Mouse (Mus musculus) limb, embryonic 15.5 days (tissue): Measurements from ENCODE around the gene Tex29. TPM values are rescaled to one million over a fixed set of nuclear protein-coding genes. Genes with fewer than 3 reads are reported as not detected.

Experiments used
- ATAC-seq: fragments of 200-750 bp; cut with Nextera tagmentation; 2 replicates; pipeline ENCODE4 v1.8.0; 2017; ENCODE audit warnings: low read depth, moderate TSS enrichment; ENCODE audit not compliant: insufficient number of reproducible peaks, low FRiP score, low TSS enrichment
- H3K27ac ChIP-seq: fragments of 300-500 bp; sonication (generic); 2 replicates; pipeline ENCODE4 v1.5.1; 2015; ENCODE audit warnings: moderate library complexity, mild to moderate bottlenecking, inconsistent platforms
- H3K27me3 ChIP-seq: fragments of 300-500 bp; sonication (generic); 2 replicates; pipeline ENCODE4 v1.6.1; 2015; ENCODE audit warnings: inconsistent platforms
- H3K36me3 ChIP-seq: fragments of 300-500 bp; sonication (generic); 2 replicates; pipeline ENCODE4 v1.6.1; 2015; ENCODE audit warnings: inconsistent platforms
- H3K4me1 ChIP-seq: fragments of 300-500 bp; sonication (generic); 2 replicates; pipeline ENCODE4 v1.6.1; 2015; ENCODE audit warnings: inconsistent platforms
- H3K4me2 ChIP-seq: fragments of 300-500 bp; sonication (generic); 2 replicates; pipeline ENCODE4 v1.6.1; 2015; ENCODE audit warnings: mild to moderate bottlenecking, inconsistent platforms
- H3K4me3 ChIP-seq: fragments of 300-500 bp; sonication (generic); 2 replicates; pipeline ENCODE4 v1.5.1; 2015; ENCODE audit warnings: mild to moderate bottlenecking, inconsistent platforms
- H3K9ac ChIP-seq: fragments of 300-500 bp; sonication (generic); 2 replicates; pipeline ENCODE4 v1.6.1; 2015; ENCODE audit warnings: inconsistent platforms
- H3K9me3 ChIP-seq: fragments of 300-500 bp; sonication (generic); 2 replicates; pipeline ENCODE4 v1.6.1; 2016; ENCODE audit warnings: inconsistent platforms
- WGBS: fragments of 180-500 bp; shearing (Covaris S2); methylation state at CpG from one replicate; pipeline ENCODE4 v1.1.7; 2015; 5-methylcytosine and 5-hydroxymethylcytosine counted together
- polyA plus RNA-seq: library from polyadenylated mRNA; unstranded; fragments of >200 nt; fragmentation: Nextera tagmentation; extraction: Ambion mirVana; gene quantifications from 2 replicates; pipeline ENCODE4 v1.2.1, GENCODE M21; 2015

Gene Tex29
- polyA plus RNA-seq, 1 experiment from 2014 or later, result not detected

DNA sequence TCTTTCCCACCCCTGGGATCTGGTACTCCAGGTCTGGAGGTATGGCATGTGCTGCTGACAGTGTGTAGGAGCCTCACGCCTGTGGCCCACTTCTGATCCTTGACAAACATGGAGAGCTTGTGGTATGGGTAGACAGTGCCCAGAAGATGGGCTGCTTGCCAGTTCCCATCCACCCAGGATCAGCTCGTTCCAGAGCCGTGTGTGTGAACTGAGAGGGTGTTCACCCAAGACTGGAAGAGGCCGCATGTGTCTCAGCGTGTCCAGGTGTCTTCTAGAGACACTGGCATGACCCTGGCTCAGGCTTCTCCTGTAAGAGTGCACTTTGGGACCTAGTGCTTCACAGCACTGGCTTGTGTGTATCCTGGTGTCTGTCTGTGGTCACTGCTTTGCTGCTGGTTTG is 29.8 kb upstream of the Tex29 start:
- peaks cover 97% of the 10 kb centered on the region for H3K36me3 ChIP-seq
- H3K4me1 ChIP-seq, result no peaks in the 10 kb centered on the region
- ATAC-seq, result 0 out of 2 replicates have a peak, but pooled peaks have one; percentile 18
- H3K9ac ChIP-seq, result no peak overlapping the region
- 87% methylated on average over 5 of the region's 5 CpGs for WGBS
- no peak overlapping the region for H3K4me2 ChIP-seq
- H3K9me3 ChIP-seq, result no peaks in the 10 kb centered on the region
- H3K27ac ChIP-seq, result no peak overlapping the region
- H3K4me3 ChIP-seq, result no peak overlapping the region
- no peaks in the 10 kb centered on the region for H3K27me3 ChIP-seq

- H3K4me1 ChIP-seq, result no peaks in the 10 kb centered on the region
- no peak overlapping the region for H3K9ac ChIP-seq
- ATAC-seq, result no peak
- H3K4me2 ChIP-seq, result no peak overlapping the region
- no peaks in the 10 kb centered on the region for H3K9me3 ChIP-seq
- 87% methylated on average over 7 of the region's 7 CpGs for WGBS
- no peak overlapping the region for H3K27ac ChIP-seq
- H3K36me3 ChIP-seq, result peaks cover 97% of the 10 kb centered on the region
- H3K4me3 ChIP-seq, result no peak overlapping the region
- H3K27me3 ChIP-seq, result no peaks in the 10 kb centered on the region
Measured at GRCm38 (mm10) chr8:11813801-11814200, 26.5 kb upstream of the Tex29 start.

DNA sequence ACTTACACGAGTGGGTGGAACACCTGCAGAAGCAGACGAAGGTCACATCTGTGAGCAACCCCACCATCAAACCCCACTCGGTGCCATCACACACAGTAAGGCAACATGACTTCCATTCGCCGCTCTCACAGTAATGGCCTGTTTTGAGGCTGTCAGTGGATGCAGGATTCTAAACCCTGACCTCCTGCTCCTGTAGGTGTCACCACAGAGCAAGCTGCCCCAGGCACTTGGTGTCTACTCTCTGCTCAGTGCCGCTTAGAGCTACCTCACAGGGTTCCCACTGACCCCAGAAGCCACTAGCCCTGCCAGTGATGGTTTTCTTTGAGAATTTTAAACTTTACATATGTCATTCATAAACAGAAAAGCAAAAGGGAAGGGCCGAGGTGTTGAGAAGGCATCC is 25.1 kb upstream of the Tex29 start:
- Histone ChIP-seq H3K27me3 (no peaks in the 10 kb centered on the region), H3K4me2 (no peak overlapping the region), H3K36me3 (peaks cover 97% of the 10 kb centered on the region), H3K4me3 (no peak overlapping the region), H3K27ac (no peak overlapping the region), H3K9me3 (no peaks in the 10 kb centered on the region), H3K4me1 (no peaks in the 10 kb centered on the region), H3K9ac (no peak overlapping the region)
- ATAC-seq, result no peak
- 84% methylated on average over 7 of the region's 7 CpGs for WGBS

GRCm38 (mm10) chr8:11820136-11820535 is 20.1 kb upstream of the Tex29 start:
- Histone ChIP-seq H3K4me2 (no peak overlapping the region), H3K4me3 (no peak overlapping the region), H3K27me3 (no peaks in the 10 kb centered on the region), H3K4me1 (no peaks in the 10 kb centered on the region), H3K9ac (no peak overlapping the region), H3K27ac (no peak overlapping the region), H3K36me3 (peaks cover 89% of the 10 kb centered on the region), H3K9me3 (no peaks in the 10 kb centered on the region)
- ATAC-seq, result no peak
- WGBS, result 91% methylated on average over 5 of the region's 5 CpGs

- H3K27ac ChIP-seq, result no peak overlapping the region; the same call in 1 of the 2 replicates
- H3K27me3 ChIP-seq, result no peaks in the 10 kb centered on the region
- H3K4me1 ChIP-seq, result no peaks in the 10 kb centered on the region
- H3K9ac ChIP-seq, result no peak overlapping the region
- H3K4me2 ChIP-seq, result no peak overlapping the region
- H3K4me3 ChIP-seq, result no peak overlapping the region
- H3K9me3 ChIP-seq, result no peaks in the 10 kb centered on the region
- WGBS, result 83% methylated on average over 5 of the region's 5 CpGs
- H3K36me3 ChIP-seq, result peaks cover 89% of the 10 kb centered on the region
- no peak for ATAC-seq
Measured at GRCm38 (mm10) chr8:11820568-11820967, 19.7 kb upstream of the Tex29 start.

GRCm38 (mm10) chr8:11821451-11822206 is 18.6 kb upstream of the Tex29 start:
- Histone ChIP-seq H3K36me3 (peaks cover 89% of the 10 kb centered on the region), H3K9me3 (no peaks in the 10 kb centered on the region), H3K4me1 (no peaks in the 10 kb centered on the region), H3K4me2 (no peak overlapping the region), H3K27me3 (no peaks in the 10 kb centered on the region), H3K9ac (no peak overlapping the region), H3K27ac (no peak overlapping the region), H3K4me3 (no peak overlapping the region)
- 89% methylated on average over 14 of the region's 14 CpGs for WGBS
- no peak for ATAC-seq

DNA sequence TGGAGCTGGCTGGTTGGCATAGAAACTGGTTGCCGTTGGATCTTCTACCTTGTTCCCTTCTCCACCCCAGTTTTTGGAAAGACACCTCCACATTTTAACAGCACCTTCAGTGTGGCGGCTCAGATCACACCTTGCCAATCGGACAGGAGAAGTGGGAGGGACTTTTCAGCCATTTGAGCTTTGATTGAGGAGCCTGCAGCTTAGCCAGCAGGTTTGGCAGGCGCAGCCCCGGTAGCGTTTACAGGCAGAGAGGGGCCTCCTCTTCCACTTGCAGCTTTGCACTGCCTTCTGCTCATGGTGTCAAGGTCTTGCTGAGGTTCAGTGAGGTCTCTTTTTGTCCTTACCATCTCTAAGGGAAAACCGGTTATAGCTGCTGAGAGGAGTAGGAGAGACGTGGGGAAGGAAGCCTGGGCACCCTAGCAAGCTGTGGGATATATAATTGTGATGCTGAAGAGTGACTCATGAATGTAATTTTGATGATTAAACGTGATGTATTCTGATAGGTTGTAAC is 17.7 kb upstream of the Tex29 start:
- H3K36me3 ChIP-seq, result peaks cover 89% of the 10 kb centered on the region
- no peak overlapping the region for H3K4me2 ChIP-seq
- no peak overlapping the region for H3K27ac ChIP-seq
- no peaks in the 10 kb centered on the region for H3K9me3 ChIP-seq
- no peaks in the 10 kb centered on the region for H3K27me3 ChIP-seq
- ATAC-seq, result no peak
- H3K4me1 ChIP-seq, result no peaks in the 10 kb centered on the region
- no peak overlapping the region for H3K9ac ChIP-seq
- H3K4me3 ChIP-seq, result no peak overlapping the region
- 44% methylated on average over 9 of the region's 9 CpGs for WGBS

- H3K36me3 ChIP-seq, result peaks cover 80% of the 10 kb centered on the region
- no peak overlapping the region for H3K4me2 ChIP-seq
- WGBS, result 70% methylated on average over 3 of the region's 3 CpGs
- no peaks in the 10 kb centered on the region for H3K9me3 ChIP-seq
- no peak overlapping the region for H3K9ac ChIP-seq
- H3K27ac ChIP-seq, result no peak overlapping the region
- H3K4me1 ChIP-seq, result no peaks in the 10 kb centered on the region
- ATAC-seq, result no peak
- H3K4me3 ChIP-seq, result no peak overlapping the region
- H3K27me3 ChIP-seq, result no peaks in the 10 kb centered on the region
Measured at GRCm38 (mm10) chr8:11825756-11826155, 14.5 kb upstream of the Tex29 start.

- Histone ChIP-seq H3K36me3 (peaks cover 82% of the 10 kb centered on the region), H3K9me3 (no peaks in the 10 kb centered on the region), H3K4me2 (no peak overlapping the region), H3K27me3 (no peaks in the 10 kb centered on the region), H3K4me1 (no peaks in the 10 kb centered on the region), H3K27ac (no peak overlapping the region), H3K9ac (no peak overlapping the region), H3K4me3 (no peak overlapping the region)
- no peak for ATAC-seq
- 71% methylated on average over 3 of the region's 3 CpGs for WGBS
Measured at GRCm38 (mm10) chr8:11827312-11827711, 13.0 kb upstream of the Tex29 start.

GRCm38 (mm10) chr8:11830214-11831046 is 9.8 kb upstream of the Tex29 start:
- Histone ChIP-seq H3K36me3 (peaks cover 87% of the 10 kb centered on the region), H3K4me1 (no peaks in the 10 kb centered on the region), H3K9me3 (no peaks in the 10 kb centered on the region), H3K9ac (no peak overlapping the region), H3K4me3 (no peak overlapping the region), H3K27ac (no peak overlapping the region), H3K4me2 (no peak overlapping the region), H3K27me3 (no peaks in the 10 kb centered on the region)
- WGBS, result 85% methylated on average over 16 of the region's 16 CpGs
- no peak for ATAC-seq

GRCm38 (mm10) chr8:11831174-11831573 is 9.1 kb upstream of the Tex29 start:
- H3K27me3 ChIP-seq, result no peaks in the 10 kb centered on the region
- no peak overlapping the region for H3K4me2 ChIP-seq
- H3K9me3 ChIP-seq, result no peaks in the 10 kb centered on the region
- H3K27ac ChIP-seq, result no peak overlapping the region
- H3K36me3 ChIP-seq, result peaks cover 86% of the 10 kb centered on the region
- H3K4me3 ChIP-seq, result no peak overlapping the region
- H3K9ac ChIP-seq, result no peak overlapping the region
- 95% methylated on average over 10 of the region's 10 CpGs for WGBS
- H3K4me1 ChIP-seq, result no peaks in the 10 kb centered on the region
- no peak for ATAC-seq

DNA sequence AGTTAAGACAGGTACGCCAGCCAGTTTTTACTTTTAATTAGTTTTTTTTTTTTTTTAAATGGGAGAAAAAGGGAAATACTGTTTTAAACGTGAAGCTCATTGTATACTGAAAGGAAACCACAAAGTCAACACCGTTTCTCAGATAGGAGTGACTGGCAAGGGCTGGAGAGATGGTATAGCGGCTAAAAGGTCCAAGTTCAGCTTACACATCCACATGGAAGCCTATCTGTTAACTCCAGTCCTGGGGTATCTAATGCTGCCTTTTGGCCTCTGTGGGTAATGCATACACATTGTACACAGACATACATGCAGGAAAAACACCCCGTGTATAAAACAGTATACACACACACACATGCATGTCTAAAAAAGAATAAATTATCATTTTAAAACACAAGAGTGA is 8.3 kb upstream of the Tex29 start:
- no peaks in the 10 kb centered on the region for H3K9me3 ChIP-seq
- no peaks in the 10 kb centered on the region for H3K4me1 ChIP-seq
- H3K27me3 ChIP-seq, result no peaks in the 10 kb centered on the region
- H3K9ac ChIP-seq, result no peak overlapping the region
- 80% methylated on average over 5 of the region's 5 CpGs for WGBS
- H3K27ac ChIP-seq, result no peak overlapping the region
- ATAC-seq, result no peak
- H3K4me3 ChIP-seq, result no peak overlapping the region
- H3K36me3 ChIP-seq, result peaks cover 83% of the 10 kb centered on the region
- no peak overlapping the region for H3K4me2 ChIP-seq
